Mouse (Mus musculus) bone marrow, adult 2 months (tissue): ENCODE results near the gene Snrpd2.

ENCODE experiments used
- CTCF ChIP-seq: fragments of 200-500 bp; IDR thresholded peaks from 2 replicates; pipeline ENCODE4 v1.5.1; 2011; ENCODE audit warnings: low read length, control low read depth; ENCODE audit not compliant: control insufficient read depth, insufficient read depth
- POLR2A ChIP-seq: fragments of 200-500 bp; IDR thresholded peaks from 2 replicates; pipeline ENCODE4 v1.6.1; 2011; ENCODE audit warnings: low read depth, mild to moderate bottlenecking, control low read depth, low read length, borderline replicate concordance; ENCODE audit not compliant: control insufficient read depth

- TF ChIP-seq POLR2A (no peak), CTCF (no peak)
Measured at GRCm38 (mm10) chr7:19100290-19100689, 49.2 kb upstream of the Snrpd2 start.
